Mouse (Mus musculus): ENCODE results near the gene Sppl2c.

- TF ChIP-seq CTCF (IDR thresholded peaks at IDR 0.05; ENCODE audit: low read depth, low read length) (no peak), POLR2A (IDR thresholded peaks at IDR 0.05; ENCODE audit: borderline replicate concordance, low read depth, low read length) (no peak)
These were observed 37.2 kb downstream of the Sppl2c start for GRCm38 (mm10) chr11:104223301-104223700.

Measured in bone marrow macrophage, adult 2 months (primary cell).